Mouse (Mus musculus) kidney, adult 2 months (tissue): ENCODE measurements around the gene Pcsk5. TPM values are rescaled to one million over a fixed set of nuclear protein-coding genes. Genes with fewer than 3 reads are reported as not detected.
A peak's percentile ranks its signal among the peaks of the same experiment; 100 is the strongest.
"Not testable (repeated sequence)": the region's sequence is repeated elsewhere in the genome, so short reads cannot be mapped to it uniquely, and the experiment has no call there.

Source experiments
- DNase-seq: peaks from one replicate; pipeline ENCODE4 v3.0.0; 2021
- H3K27ac ChIP-seq: fragments of 200-500 bp; 2 replicates; pipeline ENCODE4 v1.5.1; 2012; ENCODE audit warnings: low read depth, low read length, control low read depth, inconsistent platforms; ENCODE audit not compliant: insufficient read depth
- H3K27me3 ChIP-seq: fragments of 200-500 bp; replicated peaks from 2 replicates; pipeline ENCODE4 v1.6.1; 2012; ENCODE audit warnings: mild to moderate bottlenecking, moderate library complexity, low read length, inconsistent platforms; ENCODE audit not compliant: control insufficient read depth, insufficient read depth
- H3K36me3 ChIP-seq: fragments of 200-500 bp; 2 replicates; pipeline ENCODE4 v1.6.1; 2012; ENCODE audit warnings: mild to moderate bottlenecking, moderate library complexity, low read length, inconsistent platforms; ENCODE audit not compliant: control insufficient read depth, insufficient read depth
- H3K4me1 ChIP-seq: fragments of 200-500 bp; 2 replicates; pipeline ENCODE4 v1.6.1; 2011; ENCODE audit warnings: low read length; ENCODE audit not compliant: control insufficient read depth, insufficient read depth
- H3K4me3 ChIP-seq: fragments of 200-500 bp; 2 replicates; pipeline ENCODE4 v1.5.1; 2011; ENCODE audit warnings: mild to moderate bottlenecking, low read depth, low read length, control low read depth; ENCODE audit not compliant: insufficient read depth
- CTCF ChIP-seq: fragments of 200-500 bp; conservative IDR thresholded peaks from 2 replicates; pipeline ENCODE4 v1.5.1; 2011; ENCODE audit warnings: low read depth, mild to moderate bottlenecking, control low read depth, low read length, moderate library complexity, mixed read lengths; ENCODE audit not compliant: insufficient read depth, insufficient read length
- POLR2A ChIP-seq: fragments of 200-500 bp; IDR thresholded peaks from one replicate; pipeline ENCODE4 v1.6.1; 2011; ENCODE audit warnings: low read depth, low read length, control low read depth
- WGBS: fragments of 180-500 bp; shearing (Covaris S2); methylation state at CpG from one replicate; pipeline ENCODE4 v1.1.7; 2018; 5-methylcytosine and 5-hydroxymethylcytosine counted together
- polyA plus RNA-seq: library from polyadenylated mRNA; depleted of rRNA; stranded (reverse); fragments of >200 nt; gene quantifications from 2 replicates; pipeline ENCODE4 v1.2.3, GENCODE M21; 2012

Pcsk5 gene
- polyA plus RNA-seq, 1 experiment = 9.4 TPM

DNA sequence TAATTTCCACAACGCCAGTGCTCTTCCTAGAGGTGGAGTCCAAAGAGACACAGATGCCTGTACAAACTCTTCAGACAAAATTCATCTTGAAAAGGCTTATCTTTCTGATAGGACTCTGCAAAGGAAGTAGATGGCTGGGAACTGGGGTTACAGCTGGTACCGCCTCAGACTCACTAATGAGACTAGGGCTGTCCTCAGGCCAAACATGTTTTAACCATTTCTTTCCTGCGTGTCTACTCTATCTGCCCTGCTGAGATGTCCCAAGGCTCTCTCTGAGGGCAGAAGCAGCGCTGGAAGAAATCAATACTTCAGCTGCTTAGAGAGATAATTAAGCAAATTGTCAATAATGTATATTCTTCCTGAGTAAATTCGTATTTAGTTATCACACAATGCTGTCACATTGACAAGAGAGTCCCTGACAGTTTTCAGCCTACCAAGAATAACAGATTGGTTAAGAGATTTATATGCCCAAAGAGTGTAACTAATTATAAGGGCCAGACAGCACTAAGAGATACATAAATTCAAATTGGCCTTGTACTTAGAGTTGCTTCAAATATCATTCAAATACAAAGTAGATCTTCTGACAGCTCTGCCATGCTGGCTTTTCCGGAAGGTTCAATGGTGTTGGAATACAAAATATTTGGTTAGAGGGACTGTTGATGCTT is 355.2 kb downstream of the Pcsk5 start:
- DNase-seq = no peak
- no peak overlapping the region for H3K4me3 ChIP-seq
- no peak for TF ChIP-seq POLR2A
- no peak for TF ChIP-seq CTCF
- H3K36me3 ChIP-seq = no peaks in the 10 kb centered on the region
- no peaks in the 10 kb centered on the region for H3K27me3 ChIP-seq
- peaks cover 5% of the 10 kb centered on the region; the same call in 1 of the 2 replicates for H3K4me1 ChIP-seq
- 78% methylated on average over 6 of the region's 6 CpGs for WGBS
- no peak overlapping the region for H3K27ac ChIP-seq

DNA sequence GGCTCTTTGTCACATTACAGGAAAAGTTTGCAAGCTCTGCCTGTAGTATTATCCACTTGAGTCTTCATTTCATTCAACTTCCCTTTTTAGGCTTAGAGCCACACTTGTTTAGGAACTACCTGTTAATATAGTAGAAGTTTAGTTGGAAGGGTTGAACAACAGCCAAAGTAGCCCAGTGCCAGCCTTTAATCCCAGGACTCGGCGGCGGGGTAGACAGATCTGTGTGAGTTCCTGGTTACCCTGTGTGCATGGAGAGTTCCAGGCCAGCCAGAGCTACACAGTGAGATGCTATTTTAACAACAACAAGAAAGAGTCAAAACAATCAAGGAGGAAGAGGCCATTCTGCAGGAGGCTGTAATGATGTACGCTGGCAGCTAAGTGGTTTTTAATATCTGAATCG is 358.0 kb downstream of the Pcsk5 start:
- no peak overlapping the region for H3K27ac ChIP-seq
- WGBS = 59% methylated on average over 5 of the region's 5 CpGs
- H3K36me3 ChIP-seq = no peaks in the 10 kb centered on the region
- no peaks in the 10 kb centered on the region for H3K27me3 ChIP-seq
- peak; percentile 86 for DNase-seq
- no peak overlapping the region for H3K4me3 ChIP-seq
- TF ChIP-seq POLR2A = no peak
- TF ChIP-seq CTCF = no peak
- peaks cover 12% of the 10 kb centered on the region for H3K4me1 ChIP-seq

- H3K4me3 ChIP-seq = no peak overlapping the region
- 54% methylated on average over 5 of the region's 5 CpGs for WGBS
- TF ChIP-seq CTCF = no peak
- TF ChIP-seq POLR2A = no peak
- peak; percentile 65 for DNase-seq
- no peaks in the 10 kb centered on the region for H3K36me3 ChIP-seq
- H3K27me3 ChIP-seq = no peaks in the 10 kb centered on the region
- H3K27ac ChIP-seq = no peak overlapping the region; the same call in 1 of the 2 replicates
- H3K4me1 ChIP-seq = peaks cover 12% of the 10 kb centered on the region
Observed at GRCm38 (mm10) chr19:17476021-17476420, 361.4 kb downstream of the Pcsk5 start.

DNA sequence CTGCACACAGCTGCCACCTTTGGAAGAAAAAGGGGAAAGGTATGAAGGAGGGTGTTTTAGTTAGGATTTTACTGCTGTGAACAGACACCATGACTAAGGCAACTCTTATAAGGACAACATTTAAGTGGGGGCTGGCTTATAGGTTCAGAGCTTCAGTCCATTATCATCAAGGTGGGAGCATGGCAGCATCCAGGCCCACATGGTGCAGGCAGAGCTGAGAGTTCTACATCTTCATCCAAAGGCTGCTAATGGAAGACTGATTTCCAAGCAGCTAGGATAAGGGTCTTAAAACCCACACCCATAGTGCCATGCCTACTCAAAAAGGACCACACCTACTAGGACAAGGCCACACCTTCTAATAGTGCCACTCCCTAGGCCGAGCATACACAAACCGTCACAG is 364.3 kb downstream of the Pcsk5 start:
- H3K4me3 ChIP-seq, H3K4me1 ChIP-seq, H3K27me3 ChIP-seq, H3K36me3 ChIP-seq, DNase-seq, H3K27ac ChIP-seq: not testable (repeated sequence)
- 95% methylated on average over 2 of the region's 2 CpGs for WGBS

GRCm38 (mm10) chr19:17471861-17472260 is 365.6 kb downstream of the Pcsk5 start:
- WGBS = 72% methylated on average over 7 of the region's 7 CpGs

DNA sequence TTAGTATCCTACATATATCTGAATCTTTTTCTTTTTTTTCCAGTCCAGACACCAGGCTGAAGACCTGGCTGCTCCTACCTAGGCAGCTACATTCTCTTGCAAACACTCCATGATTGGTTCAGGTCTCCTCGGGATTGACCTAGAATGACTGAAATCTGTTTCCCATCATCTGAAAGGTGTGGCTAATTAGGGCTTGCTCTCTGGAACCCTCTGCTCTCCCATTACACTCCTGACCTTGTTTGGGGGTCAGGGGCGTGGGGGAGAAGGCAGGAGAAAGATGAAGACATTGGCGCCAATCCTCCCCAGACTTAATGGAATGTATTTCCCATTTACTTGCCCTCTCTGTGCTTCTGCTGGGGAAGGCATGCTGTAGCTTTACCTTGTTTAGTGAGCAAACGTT is 366.2 kb downstream of the Pcsk5 start:
- Histone ChIP-seq H3K4me1 (peaks cover 7% of the 10 kb centered on the region), H3K36me3 (no peaks in the 10 kb centered on the region), H3K27ac (no peak overlapping the region), H3K27me3 (no peaks in the 10 kb centered on the region), H3K4me3 (no peak overlapping the region)
- 84% methylated on average over 4 of the region's 4 CpGs for WGBS
- DNase-seq = no peak
- no peak for TF ChIP-seq CTCF
- no peak for TF ChIP-seq POLR2A

More at GRCm38 (mm10) chr19:17471861-17472260, 365.6 kb downstream of the Pcsk5 start:
- TF ChIP-seq CTCF = no peak
- TF ChIP-seq POLR2A = no peak
- H3K27me3 ChIP-seq = no peaks in the 10 kb centered on the region
- H3K4me1 ChIP-seq = peaks cover 7% of the 10 kb centered on the region
- no peak for DNase-seq
- H3K27ac ChIP-seq = no peak overlapping the region
- no peaks in the 10 kb centered on the region for H3K36me3 ChIP-seq
- H3K4me3 ChIP-seq = no peak overlapping the region

DNA sequence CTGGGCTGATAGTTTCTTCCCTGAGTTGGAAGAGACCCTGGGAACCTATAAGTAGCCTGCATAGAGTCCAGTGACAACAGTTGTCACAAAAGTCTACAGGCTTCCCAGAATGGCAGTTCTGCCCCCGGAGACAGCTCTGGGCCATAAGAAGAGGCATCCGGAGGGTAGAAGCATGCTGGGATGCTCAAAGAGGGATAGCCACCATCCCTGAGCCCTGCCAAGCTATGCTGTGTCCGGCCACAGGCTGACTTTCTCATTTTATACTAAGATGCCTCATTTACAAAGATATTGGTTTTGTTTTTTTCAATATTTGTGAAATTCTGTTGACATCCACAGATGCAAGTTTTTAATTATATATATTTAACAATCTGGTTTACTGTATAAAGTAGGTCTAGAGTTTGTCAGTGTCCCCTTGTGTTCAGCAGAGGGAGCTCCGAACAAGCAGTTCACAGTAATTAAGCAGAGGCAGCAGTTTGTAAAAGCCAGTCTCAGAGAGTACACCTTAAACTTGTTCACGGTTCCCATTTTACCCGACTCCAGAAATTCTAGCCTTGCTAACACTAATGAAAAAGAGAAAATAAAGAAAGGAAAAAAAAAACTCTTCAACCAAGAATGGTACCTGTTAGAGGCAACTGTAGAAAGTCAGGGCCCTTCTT is 369.7 kb downstream of the Pcsk5 start:
- peak; percentile 54 for DNase-seq
- peak; percentile 35; the same call in 1 of the 2 replicates for TF ChIP-seq CTCF
- TF ChIP-seq POLR2A = no peak
- 47% methylated on average over 6 of the region's 6 CpGs for WGBS

GRCm38 (mm10) chr19:17452001-17452400 is 385.4 kb downstream of the Pcsk5 start:
- TF ChIP-seq CTCF (no peak), POLR2A (no peak)
- no peak for DNase-seq
- Histone ChIP-seq H3K27ac (no peak overlapping the region), H3K4me3 (no peak overlapping the region), H3K36me3 (no peaks in the 10 kb centered on the region), H3K4me1 (no peaks in the 10 kb centered on the region), H3K27me3 (no peaks in the 10 kb centered on the region)
- WGBS = 79% methylated on average over 7 of the region's 7 CpGs

More for the DNA sequence above, 369.7 kb downstream of the Pcsk5 start:
- Histone ChIP-seq H3K27me3 (no peaks in the 10 kb centered on the region), H3K27ac (no peak overlapping the region), H3K36me3 (no peaks in the 10 kb centered on the region), H3K4me1 (no peaks in the 10 kb centered on the region), H3K4me3 (no peak overlapping the region)
